Mouse (Mus musculus): Measurements from ENCODE around the gene Arpc2. TPM values are rescaled to one million over a fixed set of nuclear protein-coding genes. Genes with fewer than 3 reads are reported as not detected.

The Arpc2 gene
- total and polyA plus RNA-seq, 3 experiments, result 234 to 522 (median 455) TPM

- Histone ChIP-seq H3K9ac (ENCODE audit: insufficient read depth, low read depth) (no peak overlapping the region), H3K4me3 (replicated peaks in 1 of 3; ENCODE audit: low read depth in 2 of 3, low read length in 2 of 3, poor library complexity in 1 of 3) (no peak overlapping the region), H3K4me1 (ENCODE audit: control insufficient read depth in 1 of 2, insufficient read depth in 2 of 2) (peaks cover 0 to 7% of the 10 kb centered on the region in 2 experiments; a peak in 2 of 4 replicates), H3K27me3 (replicated peaks) (no peaks in the 10 kb centered on the region), H3K9me3 (replicated peaks; ENCODE audit: low read length) (no peaks in the 10 kb centered on the region), H3K36me3 (replicated peaks in 1 of 2; ENCODE audit: control insufficient read depth in 1 of 2, insufficient read depth in 1 of 2, low read length in 1 of 2) (no peaks in the 10 kb centered on the region), H3K27ac (ENCODE audit: insufficient read depth, low read depth) (no peak overlapping the region), H3K79me2 (replicated peaks; ENCODE audit: control insufficient read depth, extremely low read depth, insufficient read depth, poor library complexity, severe bottlenecking) (no peaks in the 10 kb centered on the region), H3K4me2 (ENCODE audit: insufficient read depth, low read depth, poor library complexity, severe bottlenecking) (no peak overlapping the region)
- no peak for DNase-seq (ENCODE audit: extremely low read depth)
- no peak for TF ChIP-seq RAD21 (IDR thresholded peaks at IDR 0.05; ENCODE audit: low read depth, low read length)
- TF ChIP-seq ELF1 (IDR thresholded peaks at IDR 0.05; ENCODE audit: low read depth, low read length), result no peak
- no peak for TF ChIP-seq POLR2A (IDR thresholded peaks at IDR 0.05; ENCODE audit: low read depth, low read length)
- TF ChIP-seq GABPA (IDR thresholded peaks at IDR 0.05; ENCODE audit: insufficient replicate concordance, low read depth, low read length), result no peak
- TF ChIP-seq ZNF384 (IDR thresholded peaks at IDR 0.05; ENCODE audit: low read depth, low read length), result no peak
- TF ChIP-seq RCOR1 (conservative IDR thresholded peaks at IDR 0.05; ENCODE audit: low read depth, low read length), result no peak
- no peak for TF ChIP-seq E2F4 (IDR thresholded peaks at IDR 0.05; ENCODE audit: insufficient replicate concordance, low read depth, low read length)
- TF ChIP-seq NELFE (IDR thresholded peaks at IDR 0.05; ENCODE audit: low read depth, low read length), result no peak
- TF ChIP-seq JUND (conservative IDR thresholded peaks at IDR 0.05; ENCODE audit: low read depth, low read length), result no peak
- no peak for TF ChIP-seq TCF12 (IDR thresholded peaks at IDR 0.05; ENCODE audit: low read depth, low read length)
- TF ChIP-seq IRF4 (IDR thresholded peaks at IDR 0.05; ENCODE audit: low read depth, low read length), result no peak
- dilution Hi-C loops (cut with MboI; ENCODE audit: extremely low pct_ligation_motif_present, extremely low pct_unique_long_range_greater_than_20kb, low sequenced_read_pairs), result no loop called here
- in situ Hi-C loops (cut with MboI; ENCODE audit: low pct_ligation_motif_present, low pct_unique_long_range_greater_than_20kb, low sequenced_read_pairs), result no loop called here
Measured at GRCm38 (mm10) chr1:74208941-74209340, 26.9 kb upstream of the Arpc2 start.

GRCm38 (mm10) chr1:74219922-74220321 lies 16.0 kb upstream of the Arpc2 start:
- Histone ChIP-seq H3K79me2 (replicated peaks; ENCODE audit: control insufficient read depth, extremely low read depth, insufficient read depth, poor library complexity, severe bottlenecking) (no peaks in the 10 kb centered on the region), H3K4me2 (ENCODE audit: insufficient read depth, low read depth, poor library complexity, severe bottlenecking) (no peak overlapping the region), H3K27ac (ENCODE audit: insufficient read depth, low read depth) (no peak overlapping the region), H3K4me1 (ENCODE audit: control insufficient read depth in 1 of 2, insufficient read depth in 2 of 2) (no peaks in the 10 kb centered on the region), H3K27me3 (replicated peaks) (no peaks in the 10 kb centered on the region), H3K36me3 (replicated peaks in 1 of 2; ENCODE audit: control insufficient read depth in 1 of 2, insufficient read depth in 1 of 2, low read length in 1 of 2) (no peaks in the 10 kb centered on the region), H3K4me3 (replicated peaks in 1 of 3; ENCODE audit: low read depth in 2 of 3, low read length in 2 of 3, poor library complexity in 1 of 3) (no peak overlapping the region), H3K9ac (ENCODE audit: insufficient read depth, low read depth) (no peak overlapping the region), H3K9me3 (replicated peaks; ENCODE audit: low read length) (no peaks in the 10 kb centered on the region)
- DNase-seq (ENCODE audit: extremely low read depth), result no peak
- in situ Hi-C loops (cut with MboI; ENCODE audit: low pct_ligation_motif_present, low pct_unique_long_range_greater_than_20kb, low sequenced_read_pairs), result no loop called here
- dilution Hi-C loops (cut with MboI; ENCODE audit: extremely low pct_ligation_motif_present, extremely low pct_unique_long_range_greater_than_20kb, low sequenced_read_pairs), result no loop called here
- TF ChIP-seq MAFK (IDR thresholded peaks at IDR 0.05; ENCODE audit: insufficient replicate concordance, low read length) (no peak), TCF12 (IDR thresholded peaks at IDR 0.05; ENCODE audit: low read depth, low read length) (no peak), MEF2A (IDR thresholded peaks at IDR 0.05; ENCODE audit: borderline replicate concordance, low read depth, low read length) (no peak), ZKSCAN1 (IDR thresholded peaks at IDR 0.05; ENCODE audit: borderline replicate concordance, low read depth, low read length) (no peak), MYC (IDR thresholded peaks at IDR 0.05; ENCODE audit: low read depth, low read length) (no peak), MAZ (IDR thresholded peaks at IDR 0.05; ENCODE audit: low read depth, low read length) (no peak), RAD21 (IDR thresholded peaks at IDR 0.05; ENCODE audit: low read depth, low read length) (no peak), USF2 (conservative IDR thresholded peaks at IDR 0.05; ENCODE audit: low read depth, low read length) (no peak), ELF1 (IDR thresholded peaks at IDR 0.05; ENCODE audit: low read depth, low read length) (no peak), USF1 (IDR thresholded peaks at IDR 0.05; ENCODE audit: low read depth, low read length) (no peak)
